Mouse (Mus musculus) adrenal gland, postnatal 4 days (tissue): ENCODE measurements around the gene Eno1. TPM values are rescaled to one million over a fixed set of nuclear protein-coding genes. Genes with fewer than 3 reads are reported as not detected.

Source experiments
- DNase-seq, 2 experiments: peaks; one replicate each; pipeline ENCODE4 v3.0.0; 2021 to 2022; ENCODE audit warnings: low spot score in 2 of 2, mixed read lengths in 2 of 2
- long read RNA-seq, 2 experiments: library from polyadenylated mRNA; stranded (forward); transcript quantifications; one replicate each; pipeline ENCODE4 v2.0.0; 2021
- total RNA-seq, 2 experiments: library from RNA; stranded (reverse); gene quantifications; 2 replicates each; pipeline ENCODE4 v1.2.3; 2021

Gene Eno1
- 100 to 1,000 TPM; 259 to 261 TPM for total RNA-seq
- long read RNA-seq, experiment 1, transcript Eno1-202 (12 exons, 2,027 nt): major isoform, 494 of 534 reads
- long read RNA-seq, experiment 1, partial matches to known transcripts: 24 of 534 reads
- long read RNA-seq, experiment 1, other reads (novel, unspliced or antisense): 15 of 534 reads
- long read RNA-seq, experiment 2, transcript Eno1-202 (12 exons, 2,027 nt): major isoform, 794 of 845 reads
- long read RNA-seq, experiment 2, partial matches to known transcripts: 30 of 845 reads
- long read RNA-seq, experiment 2, other reads (novel, unspliced or antisense): 17 of 845 reads

DNA sequence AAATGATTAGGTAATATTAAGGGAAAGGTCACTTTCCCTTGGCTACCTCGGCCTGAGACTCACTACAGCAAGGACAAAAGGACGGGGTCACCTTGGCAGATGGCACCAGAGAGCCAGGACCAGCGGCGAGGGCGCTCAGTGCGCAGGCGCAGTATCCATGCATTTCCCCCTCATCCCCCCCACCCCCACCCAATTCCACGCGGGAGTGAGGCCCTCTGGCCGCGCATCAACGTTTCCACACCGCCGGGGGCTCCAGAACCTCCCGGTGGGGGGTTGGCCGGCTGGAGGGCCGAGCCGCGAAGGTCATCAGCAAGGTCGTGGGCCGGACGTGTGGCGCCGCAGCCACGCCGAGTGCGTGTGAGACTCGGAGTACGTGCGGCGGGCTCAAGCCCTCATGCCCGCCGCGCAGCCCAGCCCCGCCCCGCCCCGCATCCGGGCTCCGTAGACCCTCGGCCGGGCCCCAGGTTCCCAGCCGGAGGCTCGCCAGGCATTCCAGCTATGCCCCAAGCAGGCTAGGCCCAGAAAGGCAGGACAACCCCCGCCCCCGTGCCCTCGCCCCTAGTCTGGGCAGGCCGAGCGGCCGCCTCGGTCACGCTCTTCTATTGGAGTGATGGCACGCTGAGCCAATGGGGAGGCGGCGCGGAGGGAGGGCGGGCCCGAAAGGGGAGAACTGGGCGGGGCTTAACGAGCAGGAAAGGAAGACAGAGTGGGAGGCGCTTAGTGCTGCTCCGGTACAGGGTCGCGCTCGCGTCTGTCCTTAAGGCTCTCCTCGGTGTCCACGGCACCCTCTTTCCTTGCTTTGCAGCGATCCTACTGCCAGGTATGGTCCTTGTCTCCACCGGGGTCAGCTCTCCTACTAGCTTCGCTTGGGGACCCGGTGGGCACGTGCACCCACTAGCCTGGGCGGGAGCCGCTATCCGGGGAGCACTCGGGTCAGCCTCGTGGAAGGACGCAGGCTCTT lies at the start of gene Eno1:
Eno1 (plus strand) TSS at position 201 of the 961 bp plus-strand sequence.
- DNase-seq: peak; percentile 92 to 99

DNA sequence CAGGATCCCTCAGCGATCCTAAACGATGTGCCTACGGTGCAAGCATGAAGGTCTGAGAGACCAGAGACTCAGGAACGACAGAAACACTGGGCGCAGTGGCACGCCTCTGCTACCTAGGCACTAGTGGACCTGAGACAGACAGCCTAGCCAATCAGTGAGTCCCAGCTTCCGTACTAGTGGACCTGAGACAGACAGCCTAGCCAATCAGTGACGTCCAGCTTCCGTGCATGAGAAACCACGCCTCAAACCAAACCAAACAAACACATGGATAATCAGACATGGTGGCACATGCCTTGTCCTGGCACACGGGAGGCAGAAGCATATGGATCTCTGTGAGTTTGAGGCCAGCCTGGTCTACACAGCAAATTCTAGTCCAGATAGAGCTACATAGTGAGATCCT lies 48.3 kb upstream of the Eno1 start:
- DNase-seq: no peak

DNA sequence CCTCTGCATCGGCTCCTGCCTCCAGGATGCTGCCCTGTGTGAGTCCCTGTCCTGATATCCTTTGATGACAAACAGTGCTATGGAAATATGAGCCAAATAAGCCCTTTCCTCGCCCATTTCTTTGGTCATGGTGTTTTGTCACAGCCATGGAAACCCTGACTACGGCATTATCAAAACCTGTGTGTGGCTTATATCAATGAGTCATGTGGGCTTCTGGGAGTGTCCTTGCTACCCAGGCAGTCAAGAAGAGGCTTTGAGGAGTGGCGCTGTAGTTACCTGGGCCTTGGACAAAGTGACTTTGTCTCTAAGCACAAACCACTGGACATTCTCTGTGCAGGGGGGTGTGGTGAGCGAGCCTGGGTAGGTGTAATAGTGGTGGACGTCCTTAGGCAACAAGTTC lies 44.3 kb upstream of the Eno1 start:
- DNase-seq: no peak

DNA sequence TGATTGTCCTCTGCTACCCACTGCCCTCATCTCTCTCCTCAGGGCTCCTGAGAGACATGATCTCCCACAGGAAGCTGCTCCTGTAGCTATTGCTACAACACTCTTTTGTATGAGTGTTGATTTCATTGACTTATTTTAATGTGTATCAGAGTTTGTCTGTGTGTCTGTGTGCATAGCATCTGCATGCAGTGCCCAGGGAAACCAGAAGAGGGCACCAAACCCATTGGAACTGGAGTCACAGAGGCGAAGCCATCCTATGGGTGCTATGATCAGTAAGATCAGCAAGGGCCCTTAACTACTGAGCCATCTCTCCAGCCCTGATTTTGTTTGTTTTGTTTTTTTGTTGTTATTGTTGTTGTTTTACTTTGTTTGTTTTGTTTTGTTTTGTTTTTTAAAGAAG lies 42.6 kb upstream of the Eno1 start:
- DNase-seq: no peak

DNA sequence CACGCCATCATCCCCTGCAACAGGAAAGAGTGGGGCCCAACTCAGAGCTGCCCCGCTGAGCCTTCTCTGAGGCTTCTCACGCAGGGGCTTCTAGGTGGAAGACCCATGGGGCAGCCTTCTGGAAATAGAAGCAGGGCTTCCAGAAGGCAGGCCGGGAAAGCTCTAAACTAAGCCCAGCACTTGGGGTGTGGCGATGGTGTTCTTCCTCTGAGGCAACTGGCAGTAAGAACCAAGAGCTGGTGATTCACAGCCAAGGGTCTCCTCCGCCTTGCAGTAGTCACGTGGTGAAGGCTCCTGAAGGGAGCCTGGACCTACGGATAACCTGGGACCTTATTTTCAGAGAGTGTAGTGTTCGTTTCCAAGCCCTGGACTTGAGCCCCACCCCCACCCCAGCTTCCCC lies 38.3 kb upstream of the Eno1 start:
- no peak for DNase-seq

DNA sequence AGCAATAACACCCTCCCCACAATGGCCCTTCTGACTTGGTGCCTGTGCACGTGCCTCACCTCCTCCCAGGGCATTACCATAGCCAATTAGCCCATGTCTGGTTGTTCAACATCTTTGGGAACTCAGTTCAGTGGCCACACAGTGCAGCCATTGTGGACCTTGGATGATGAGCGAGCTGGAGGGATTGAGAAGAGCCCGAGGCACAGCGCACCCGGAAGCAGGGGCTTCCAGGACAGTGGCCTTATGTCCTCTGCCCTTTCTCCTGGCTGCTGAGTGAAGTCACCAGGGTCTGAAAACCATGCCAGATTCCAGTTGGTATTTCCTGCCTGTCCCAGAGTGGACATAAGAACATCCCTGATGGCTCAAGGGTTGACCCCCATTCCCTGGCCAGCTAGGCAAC lies 35.3 kb upstream of the Eno1 start, which contains the start of gene Car6:
Car6 (minus strand) TSS at position 101 of the 400 bp plus-strand sequence.
- DNase-seq: no peak

DNA sequence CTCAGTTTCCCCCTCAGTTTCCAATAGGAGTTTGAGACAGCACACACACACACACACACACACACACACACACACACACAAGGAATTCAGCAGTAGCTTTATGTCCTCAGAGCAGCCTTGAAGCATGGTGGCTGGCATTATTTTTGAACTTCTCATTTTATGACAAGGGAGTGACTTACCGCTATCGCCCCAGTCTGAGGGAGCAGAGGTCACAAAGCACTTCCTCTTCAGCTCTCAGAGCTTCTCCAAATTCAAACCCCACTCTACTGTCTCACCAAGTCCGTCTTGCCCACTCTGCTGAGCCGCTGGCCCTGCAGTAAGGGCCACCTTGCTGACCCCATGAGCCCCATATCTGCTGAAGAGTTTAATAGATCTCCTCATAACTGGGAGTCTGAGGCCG lies 33.8 kb upstream of the Eno1 start:
- no peak for DNase-seq

DNA sequence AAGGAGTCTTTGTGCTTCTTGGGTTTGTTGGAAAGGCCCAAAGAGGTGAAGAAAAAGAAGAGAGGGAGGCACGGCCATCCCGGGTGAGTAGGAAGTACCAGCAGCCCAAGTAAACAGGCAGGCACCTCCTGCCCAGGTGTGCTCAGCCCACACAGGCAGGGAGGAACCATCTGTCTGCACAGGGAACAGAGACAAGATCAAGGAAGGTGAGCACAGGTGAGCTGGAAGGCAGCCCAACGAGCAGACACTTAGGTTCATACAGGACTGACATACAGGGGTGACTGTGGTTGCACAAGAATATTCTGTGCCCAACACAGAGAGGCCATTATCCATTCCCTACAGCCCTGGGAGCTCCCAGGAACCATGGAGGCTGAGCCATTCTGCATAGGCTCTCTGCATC lies 31.6 kb upstream of the Eno1 start:
- no peak for DNase-seq

DNA sequence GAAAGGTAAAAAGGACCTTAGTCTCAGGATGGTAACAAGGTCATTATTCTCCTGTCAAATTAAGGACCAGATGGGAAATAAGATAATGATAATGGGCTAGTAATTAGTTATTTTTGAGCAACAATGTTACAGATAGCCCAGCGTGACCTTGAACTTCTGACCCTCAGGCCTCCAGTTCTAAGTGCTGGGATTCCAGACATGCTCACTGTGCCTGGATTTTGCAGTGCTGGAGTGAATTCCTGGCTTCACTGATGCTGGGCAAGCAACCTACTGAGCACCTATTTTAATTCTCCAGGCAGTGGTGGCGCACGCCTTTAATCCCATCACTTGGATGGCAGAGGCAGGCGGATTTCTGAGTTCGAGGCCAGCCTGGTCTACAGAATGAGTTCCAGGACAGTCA lies 26.8 kb upstream of the Eno1 start:
- DNase-seq: no peak

DNA sequence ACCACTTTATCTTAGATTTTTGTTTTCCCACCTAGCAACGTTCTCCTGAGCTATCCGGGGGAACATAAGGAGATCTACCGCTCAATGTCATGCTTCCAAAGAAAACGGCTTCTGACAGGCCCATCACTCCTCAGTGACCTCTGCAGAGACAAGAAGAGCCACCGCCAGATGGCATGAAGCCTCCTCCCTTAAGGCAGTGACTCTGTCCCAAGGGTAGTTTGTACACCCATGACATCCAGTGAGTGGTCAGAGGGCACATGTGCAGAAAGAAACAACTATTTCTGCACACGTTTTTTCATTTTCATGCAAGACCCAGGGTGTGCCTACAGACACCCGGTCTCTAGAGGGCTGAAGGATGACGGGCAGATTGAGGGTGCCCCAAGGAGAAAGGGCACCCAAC lies 26.2 kb upstream of the Eno1 start:
- no peak for DNase-seq

DNA sequence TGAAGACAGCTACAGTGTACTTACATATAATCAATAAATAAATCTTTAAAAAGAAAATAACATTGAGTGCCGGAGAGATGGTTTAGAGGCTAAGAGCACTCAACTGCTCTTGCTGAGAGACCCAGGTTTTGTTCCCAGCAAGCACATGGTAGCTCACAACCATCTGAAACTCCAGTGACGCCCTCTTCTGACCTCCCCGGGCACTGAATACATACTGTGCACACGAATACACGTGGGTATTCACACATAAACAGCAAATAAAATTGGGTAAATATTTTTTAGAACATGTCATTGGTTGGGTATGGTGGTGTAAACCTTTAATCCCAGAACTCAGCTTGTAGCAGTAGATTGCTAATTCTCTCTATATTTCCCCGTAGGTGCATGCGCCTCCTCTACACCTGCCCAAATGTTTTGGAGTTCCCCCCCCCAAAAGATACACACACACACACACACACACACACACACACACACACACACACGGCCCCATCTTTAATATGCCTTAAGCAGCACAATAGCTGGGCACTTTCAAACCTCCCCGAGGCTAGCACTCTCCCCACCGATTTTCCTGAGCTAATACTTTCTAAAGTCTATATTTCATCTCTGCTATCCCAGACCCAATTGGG lies 24.5 kb upstream of the Eno1 start:
- DNase-seq: no peak

DNA sequence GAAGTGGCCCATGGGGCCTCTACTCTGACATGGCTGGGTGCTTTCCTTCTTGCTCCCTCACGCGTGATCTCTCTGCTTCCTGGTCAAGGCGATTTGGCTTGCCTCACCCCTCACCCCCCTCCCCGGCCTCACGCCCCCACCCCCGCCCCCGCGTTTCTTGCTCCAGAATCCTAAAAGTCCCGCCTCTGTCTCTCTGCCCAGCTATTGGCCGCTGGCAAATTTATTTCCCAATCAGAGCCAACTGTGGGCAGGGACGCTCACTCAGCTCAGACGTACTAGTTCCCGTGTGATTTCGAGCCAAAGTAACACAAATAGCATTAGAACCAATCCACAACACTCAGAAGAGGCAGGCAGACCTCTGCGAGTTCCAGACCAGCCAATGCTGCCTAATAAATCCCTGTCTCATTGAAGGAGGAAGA lies 24.0 kb upstream of the Eno1 start:
- peak in 1 of 2 experiments; percentile 29 for DNase-seq

DNA sequence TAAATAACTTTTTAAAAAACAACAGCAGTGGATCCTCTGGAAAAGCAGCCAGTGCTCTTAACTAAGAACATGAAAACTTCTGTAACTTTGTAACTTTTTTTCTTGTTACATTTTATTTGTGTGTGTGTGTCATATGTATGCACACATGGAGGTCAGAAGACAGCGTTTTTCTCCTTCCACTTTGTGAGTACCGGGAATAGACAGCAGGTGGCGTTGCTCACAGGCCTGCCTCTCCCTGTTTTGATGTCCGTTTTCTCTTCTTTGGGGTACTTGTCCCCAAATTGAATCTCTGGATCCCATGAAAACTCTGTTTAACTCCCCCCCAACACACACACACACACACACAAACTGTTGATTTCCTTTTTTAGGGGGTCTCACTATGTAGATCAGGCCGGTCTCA lies 22.6 kb upstream of the Eno1 start:
- DNase-seq: no peak

DNA sequence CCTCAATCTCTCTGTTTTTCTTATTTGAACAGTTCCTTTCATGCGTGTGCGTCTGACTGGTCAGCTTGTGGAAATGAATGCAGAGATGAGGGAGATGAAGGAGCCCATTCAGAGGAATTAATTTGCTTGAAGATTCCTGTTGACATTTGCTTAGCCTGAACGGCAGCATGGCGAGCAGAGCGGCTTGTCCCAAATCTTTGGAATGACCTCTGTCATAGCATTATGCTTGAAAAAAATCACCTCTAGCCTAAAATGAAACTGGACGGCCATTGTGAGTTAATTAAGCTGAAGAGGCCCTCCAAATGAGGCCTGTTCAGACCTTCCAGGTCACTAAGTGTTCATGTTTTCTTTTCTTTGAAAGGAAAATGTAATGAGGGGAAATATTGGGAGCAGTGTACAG lies 20.1 kb upstream of the Eno1 start:
- no peak for DNase-seq

DNA sequence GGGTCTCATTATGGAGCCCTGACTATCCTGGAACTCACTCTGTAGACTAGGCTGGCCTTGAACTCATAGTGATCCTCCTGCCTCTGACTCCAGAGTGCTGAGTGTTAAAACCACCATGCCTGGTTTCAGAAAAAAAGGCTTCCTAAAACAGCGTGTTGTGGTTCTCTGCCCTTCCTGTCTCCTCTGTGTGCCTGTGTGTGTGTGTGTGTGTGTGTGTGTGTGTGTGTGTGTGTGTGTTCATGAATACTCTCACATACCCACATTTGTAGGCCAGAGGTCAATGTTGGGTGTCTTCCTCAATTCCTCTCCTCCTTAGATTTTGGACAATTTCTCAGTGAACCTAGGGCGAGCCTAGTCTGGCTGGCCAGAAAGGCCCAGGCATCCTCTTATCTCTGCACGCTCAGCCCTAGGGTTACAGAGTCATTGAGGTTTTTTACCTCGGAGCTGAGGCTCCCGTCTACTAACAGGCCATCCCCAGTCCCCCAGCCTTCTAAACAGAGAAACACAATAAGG lies 19.4 kb upstream of the Eno1 start:
- no peak for DNase-seq

DNA sequence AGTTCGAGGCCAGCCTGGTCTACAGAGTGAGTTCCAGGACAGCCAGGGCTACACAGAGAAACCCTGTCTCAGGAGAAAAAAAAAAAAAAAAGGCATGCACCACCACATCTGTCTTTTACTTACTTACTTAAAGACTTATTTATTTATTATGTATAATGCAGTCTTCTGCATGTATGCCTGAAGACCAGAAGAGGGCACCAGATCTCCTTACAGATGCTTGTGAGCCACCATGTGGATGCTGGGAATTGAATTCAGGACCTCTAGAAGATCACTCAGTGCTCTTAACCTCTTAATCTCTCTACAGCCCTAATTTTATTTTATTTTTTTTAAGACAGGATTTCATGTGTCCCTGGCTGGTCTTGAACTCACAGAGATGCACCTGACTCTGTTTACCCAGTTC lies 18.6 kb upstream of the Eno1 start:
- DNase-seq: no peak

DNA sequence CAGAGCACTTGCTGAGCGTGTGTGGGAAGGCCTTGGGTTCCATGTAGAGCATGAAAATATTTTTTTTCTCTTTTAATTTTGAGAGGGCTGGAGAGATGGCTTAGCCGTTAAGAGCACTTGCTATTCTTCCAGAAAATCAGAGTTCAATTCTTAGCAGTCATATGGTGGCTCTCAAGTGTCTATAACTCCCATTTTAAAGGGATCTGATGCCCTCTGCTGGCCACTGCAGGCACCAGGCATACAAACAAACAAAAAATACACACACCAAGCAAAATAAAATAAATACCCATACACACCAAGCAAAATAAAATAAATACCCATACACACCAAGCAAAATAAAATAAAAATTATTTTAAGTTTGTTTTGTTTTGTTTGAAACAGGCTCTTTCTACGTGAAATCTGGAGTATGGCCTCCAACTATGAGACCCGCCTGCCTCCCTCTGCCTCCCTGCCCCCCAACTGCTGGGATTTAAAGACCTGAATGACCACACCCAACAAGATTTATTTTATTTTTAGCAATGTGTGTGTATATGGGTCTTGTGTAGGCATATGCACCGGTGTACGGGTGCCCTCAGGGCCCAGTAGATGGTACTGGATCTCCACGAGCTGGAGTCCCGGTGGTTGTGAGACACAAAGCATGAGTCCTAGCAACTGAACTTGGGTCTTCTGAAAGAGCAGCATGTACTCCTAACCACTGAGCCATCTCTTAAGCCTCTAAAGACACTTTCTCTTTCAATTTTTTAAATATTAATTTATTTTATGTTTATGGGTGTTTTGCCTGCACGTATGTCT lies 16.8 kb upstream of the Eno1 start:
- DNase-seq: peak in 1 of 2 experiments; percentile 26

DNA sequence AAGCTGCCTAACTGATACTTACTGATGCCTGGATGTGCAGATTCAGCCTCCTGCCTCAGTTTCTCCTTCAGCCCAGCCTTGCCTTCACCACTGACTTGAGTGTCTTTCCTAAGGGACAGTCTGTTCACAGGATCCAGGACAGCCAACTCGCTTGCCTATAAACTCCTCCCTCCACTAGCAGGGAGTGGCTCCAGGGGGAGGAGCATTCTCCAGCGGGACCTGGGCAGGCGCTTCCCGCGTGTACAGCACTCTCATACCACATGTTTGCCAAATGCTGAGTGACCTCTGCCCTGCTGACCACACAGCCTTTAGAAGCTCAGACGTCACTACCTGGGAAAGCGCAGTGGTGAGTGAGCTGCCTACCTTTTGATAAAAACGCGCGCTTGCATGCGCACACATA lies 15.9 kb upstream of the Eno1 start:
- DNase-seq: peak in 1 of 2 experiments; percentile 47

DNA sequence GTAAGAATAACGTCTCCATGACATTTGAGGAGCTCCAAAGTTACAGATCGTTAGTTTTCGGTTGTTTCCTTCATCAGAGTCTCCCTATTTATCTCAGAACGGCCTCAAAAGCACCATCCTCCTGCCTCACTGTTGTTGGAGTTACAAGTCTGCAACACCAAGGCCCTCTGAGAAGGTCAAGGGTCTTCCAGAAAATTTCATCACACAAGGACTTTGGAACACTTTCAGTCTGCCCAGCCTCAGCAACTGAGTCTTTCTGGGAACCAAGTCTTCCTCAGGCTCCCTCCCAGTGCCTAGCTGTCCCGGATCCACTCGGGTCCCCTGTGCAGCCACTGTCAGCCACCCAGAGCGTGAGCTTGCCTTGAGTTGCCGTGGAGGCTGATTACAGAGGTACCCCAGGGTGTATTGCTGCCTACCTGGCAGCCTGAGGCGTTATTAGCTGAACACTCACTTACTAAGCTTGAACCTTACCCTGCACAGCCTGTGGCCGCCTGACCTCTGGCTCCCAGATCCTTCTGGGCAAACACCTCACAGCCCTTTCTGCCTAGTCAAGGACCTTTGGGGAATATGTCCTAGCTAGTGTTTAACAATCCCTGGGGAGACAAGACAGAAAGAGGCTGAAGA lies 15.4 kb upstream of the Eno1 start:
- no peak for DNase-seq

DNA sequence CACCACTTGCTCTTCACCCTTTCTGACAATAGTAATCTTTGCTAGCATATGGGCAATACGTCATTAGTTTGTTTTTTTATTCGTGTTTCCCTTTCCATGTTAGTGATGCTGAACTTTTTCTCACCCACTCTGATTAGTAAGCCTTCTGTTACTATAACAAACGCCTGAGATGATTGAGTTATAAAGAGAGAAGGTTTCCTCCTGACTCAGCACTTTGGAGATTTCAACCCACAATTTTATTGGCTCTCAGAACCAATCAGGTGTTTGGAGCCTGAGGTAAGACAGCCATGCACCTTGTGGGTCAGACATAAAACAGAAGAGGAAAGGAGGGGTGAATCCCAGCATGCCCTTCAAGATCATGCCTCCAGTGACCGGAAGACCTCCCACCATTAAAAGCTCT lies 12.7 kb upstream of the Eno1 start:
- DNase-seq: no peak
